ENCODE assay signal across 25 mouse cellular contexts in the genomic region with DNA sequence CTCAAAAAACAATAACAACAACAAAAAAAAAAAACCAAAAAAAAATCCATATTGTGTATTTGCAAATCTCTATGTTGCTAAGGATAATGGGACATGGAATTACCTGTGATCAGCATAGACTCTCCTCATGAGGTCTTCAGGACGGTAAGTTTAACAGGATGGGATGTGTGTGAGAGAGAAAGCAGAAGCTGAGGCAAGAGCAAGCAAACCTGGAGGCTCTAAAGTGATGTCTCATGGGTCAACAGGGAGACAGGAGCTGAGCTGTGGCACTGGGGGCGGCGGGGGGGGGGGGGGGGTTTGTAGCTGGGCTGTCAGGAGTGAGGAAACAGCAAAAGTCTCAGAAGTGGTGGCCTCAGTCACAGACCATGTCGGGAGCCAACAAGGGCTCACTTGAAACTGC.
"Had no signal": no experiment of that assay in that cellular context is flagged by ENCODE, and none has a peak within 500 bp of the region (broad histone marks: within the 10 kb centered on the region; RNA-seq: fewer than 3 reads in every experiment).

No protein-coding gene starts in this region.

- H3K9ac ChIP-seq: heart, embryonic 13.5 days; heart, embryonic 15.5 days; hindbrain, embryonic 13.5 days; hindbrain, embryonic 15.5 days; kidney, embryonic 15.5 days; limb, embryonic 13.5 days; limb, embryonic 15.5 days had no signal

- H3K4me3 ChIP-seq: heart, adult 2 months; heart, embryonic 13.5 days; heart, embryonic 15.5 days; hindbrain, embryonic 13.5 days; hindbrain, embryonic 15.5 days; kidney, embryonic 15.5 days; limb, embryonic 13.5 days; limb, embryonic 15.5 days had no signal

- H3K4me2 ChIP-seq: heart, embryonic 11.5 days; heart, embryonic 13.5 days; heart, embryonic 15.5 days; hindbrain, embryonic 13.5 days; hindbrain, embryonic 15.5 days; kidney, embryonic 15.5 days; limb, embryonic 13.5 days; limb, embryonic 15.5 days had no signal

- H3K27me3 ChIP-seq: heart, embryonic 13.5 days; heart, embryonic 15.5 days; hindbrain, embryonic 13.5 days; hindbrain, embryonic 15.5 days; kidney, embryonic 15.5 days; limb, embryonic 13.5 days; limb, embryonic 15.5 days had no signal

- ATAC-seq: intestine, embryonic 16.5 days had no signal

- DNase-seq: gastrocnemius, postnatal 14 days; gastrocnemius, postnatal 36 days; heart, adult 11 months; heart, adult 2 months; heart, postnatal 14 days; heart, postnatal 36 days; kidney, adult 11 months; kidney, adult 2 months; kidney, adult 9 months; kidney, postnatal 14 days; kidney, postnatal 36 days; layer of hippocampus, adult 9-11 months; layer of hippocampus, postnatal 36 days; left cerebral cortex, postnatal 4 days had no signal

- H3K27ac ChIP-seq: heart, adult 2 months; heart, embryonic 13.5 days; heart, embryonic 15.5 days; hindbrain, embryonic 13.5 days; hindbrain, embryonic 15.5 days; hindbrain, postnatal 0 days; kidney, embryonic 15.5 days; kidney, postnatal 0 days; limb, embryonic 13.5 days; limb, embryonic 15.5 days had no signal

- H3K9me3 ChIP-seq: heart, embryonic 13.5 days; heart, embryonic 15.5 days; hindbrain, embryonic 13.5 days; hindbrain, embryonic 15.5 days; kidney, embryonic 15.5 days; limb, embryonic 13.5 days; limb, embryonic 15.5 days had no signal
